In genomic region chr7:82785970-82786647, GRCm38 (mm10) we compare ENCODE assay signal across 8 mouse cellular contexts.
DNase-seq lines count a peak whose midpoint lies in the region; ATAC-seq lines count a peak whose summit lies in the region.

No protein-coding gene starts in this region.

- no peak overlapping the region for H3K4me3 ChIP-seq in forebrain, embryonic 10.5 days
- H3K4me3 ChIP-seq in forebrain, embryonic 12.5 days (replicated peaks), result no peak overlapping the region
- no peak overlapping the region for H3K4me3 ChIP-seq in midbrain, embryonic 11.5 days (ENCODE audit: low read depth, low read length)
- H3K4me3 ChIP-seq in midbrain, embryonic 10.5 days, result no peak overlapping the region
- no peak overlapping the region for H3K4me3 ChIP-seq in neural tube, embryonic 15.5 days (replicated peaks)

- ATAC-seq in forebrain, embryonic 12.5 days (ENCODE audit: low FRiP score), result no peak; the same call in 1 of the 2 replicates
- no peak for ATAC-seq in midbrain, embryonic 11.5 days (ENCODE audit: low FRiP score)
- peak; percentile 85 for ATAC-seq in neural tube, embryonic 15.5 days (ENCODE audit: low FRiP score)

- no peaks in the 10 kb centered on the region for H3K36me3 ChIP-seq in forebrain, embryonic 10.5 days (replicated peaks)
- H3K36me3 ChIP-seq in forebrain, embryonic 12.5 days (replicated peaks), result no peaks in the 10 kb centered on the region
- no peaks in the 10 kb centered on the region for H3K36me3 ChIP-seq in midbrain, embryonic 11.5 days (ENCODE audit: control insufficient read depth, insufficient read depth, low read length)
- no peaks in the 10 kb centered on the region for H3K36me3 ChIP-seq in midbrain, embryonic 10.5 days
- no peaks in the 10 kb centered on the region for H3K36me3 ChIP-seq in neural tube, embryonic 15.5 days

- H3K9me3 ChIP-seq in forebrain, embryonic 10.5 days, result no peaks in the 10 kb centered on the region
- no peaks in the 10 kb centered on the region for H3K9me3 ChIP-seq in forebrain, embryonic 12.5 days
- H3K9me3 ChIP-seq in midbrain, embryonic 11.5 days (ENCODE audit: control insufficient read depth, low read length), result no peaks in the 10 kb centered on the region
- H3K9me3 ChIP-seq in midbrain, embryonic 10.5 days (replicated peaks), result no peaks in the 10 kb centered on the region
- no peaks in the 10 kb centered on the region for H3K9me3 ChIP-seq in neural tube, embryonic 15.5 days (replicated peaks)

- intact Hi-C loops in heart, postnatal 10 days (cut with DNase I), result no loop called here

- H3K27ac ChIP-seq in forebrain, embryonic 10.5 days, result peak overlapping the region; percentile 3; the same call in 1 of the 2 replicates
- H3K27ac ChIP-seq in forebrain, embryonic 12.5 days, result no peak overlapping the region
- H3K27ac ChIP-seq in midbrain, embryonic 11.5 days (ENCODE audit: low read depth, low read length), result no peak overlapping the region
- no peak overlapping the region for H3K27ac ChIP-seq in midbrain, embryonic 10.5 days (replicated peaks)
- H3K27ac ChIP-seq in neural tube, embryonic 15.5 days (replicated peaks), result 0 out of 2 replicates have a peak overlapping the region, but pooled peaks have one; percentile 2

- H3K9ac ChIP-seq in forebrain, embryonic 12.5 days, result no peak overlapping the region
- no peak overlapping the region for H3K9ac ChIP-seq in midbrain, embryonic 11.5 days (ENCODE audit: low read length)
- no peak overlapping the region for H3K9ac ChIP-seq in neural tube, embryonic 15.5 days (replicated peaks)

- DNase-seq in forebrain, embryonic 10.5 days (ENCODE audit: extremely low spot score, low spot score), result no peak
- DNase-seq in midbrain, embryonic 11.5 days (ENCODE audit: low spot score, missing footprints), result peak; percentile 57
- DNase-seq in midbrain, embryonic 10.5 days (ENCODE audit: low spot score), result no peak
- peak; percentile 19 to 31 for DNase-seq in heart, postnatal 10 days
- DNase-seq in spleen, postnatal 10 days (ENCODE audit: low spot score in 2 of 2), result no peak
- DNase-seq in gastrocnemius, postnatal 4 days (ENCODE audit: low spot score in 2 of 2), result no peak

- WGBS in forebrain, embryonic 10.5 days, result 82% methylated on average over 2 of the region's 2 CpGs
- WGBS in forebrain, embryonic 12.5 days, result 68% methylated on average over 2 of the region's 2 CpGs
- 87% methylated on average over 2 of the region's 2 CpGs for whole genome bisulfite sequencing in midbrain, embryonic 11.5 days
- WGBS in midbrain, embryonic 10.5 days, result 89% methylated on average over 2 of the region's 2 CpGs
- WGBS in neural tube, embryonic 15.5 days, result 55% methylated on average over 2 of the region's 2 CpGs

- no peaks in the 10 kb centered on the region for H3K27me3 ChIP-seq in forebrain, embryonic 10.5 days (ENCODE audit: poor library complexity, severe bottlenecking)
- no peaks in the 10 kb centered on the region for H3K27me3 ChIP-seq in forebrain, embryonic 12.5 days
- no peaks in the 10 kb centered on the region for H3K27me3 ChIP-seq in midbrain, embryonic 11.5 days (ENCODE audit: control insufficient read depth, insufficient read depth, low read length)
- peaks cover 10% of the 10 kb centered on the region; the same call in 1 of the 2 replicates for H3K27me3 ChIP-seq in midbrain, embryonic 10.5 days (ENCODE audit: low read depth, poor library complexity, severe bottlenecking)
- no peaks in the 10 kb centered on the region for H3K27me3 ChIP-seq in neural tube, embryonic 15.5 days (replicated peaks)

- H3K4me1 ChIP-seq in forebrain, embryonic 10.5 days, result peaks cover 3% of the 10 kb centered on the region; the same call in 1 of the 2 replicates
- H3K4me1 ChIP-seq in forebrain, embryonic 12.5 days, result no peaks in the 10 kb centered on the region; the same call in none of the 2 replicates
- H3K4me1 ChIP-seq in midbrain, embryonic 11.5 days (ENCODE audit: control insufficient read depth, insufficient read depth, low read length), result no peaks in the 10 kb centered on the region
- peaks cover 6% of the 10 kb centered on the region for H3K4me1 ChIP-seq in midbrain, embryonic 10.5 days
- 0 out of 2 replicates have a peak, but pooled peaks cover 3% of the 10 kb centered on the region for H3K4me1 ChIP-seq in neural tube, embryonic 15.5 days

- H3K4me2 ChIP-seq in forebrain, embryonic 12.5 days, result no peak overlapping the region
- no peak overlapping the region for H3K4me2 ChIP-seq in midbrain, embryonic 11.5 days
- H3K4me2 ChIP-seq in neural tube, embryonic 15.5 days, result no peak overlapping the region

Comparison
In these comparisons a context has a peak if more than half of its experiments do, and no peak if none do; other contexts are left out.
1. DNase-seq: peak in midbrain, embryonic 11.5 days (single experiment) and heart, postnatal 10 days (2 of 2); none in forebrain, embryonic 10.5 days (single experiment), midbrain, embryonic 10.5 days (single experiment), spleen, postnatal 10 days (0 of 2) and gastrocnemius, postnatal 4 days (0 of 2).
2. H3K27ac ChIP-seq: peak in forebrain, embryonic 10.5 days (single experiment) and neural tube, embryonic 15.5 days (single experiment); none in forebrain, embryonic 12.5 days (single experiment), midbrain, embryonic 11.5 days (single experiment) and midbrain, embryonic 10.5 days (single experiment).